Mouse (Mus musculus) MEL-GATA-1-ER (cell line): Measurements from ENCODE around the gene Mybph.

ENCODE experiments used
- DNase-seq: peaks from one replicate; pipeline ENCODE4 v3.0.0-alpha.2; 2012; ENCODE audit warnings: low read depth; ENCODE audit errors: extremely low read depth

Gene Mybph

DNA sequence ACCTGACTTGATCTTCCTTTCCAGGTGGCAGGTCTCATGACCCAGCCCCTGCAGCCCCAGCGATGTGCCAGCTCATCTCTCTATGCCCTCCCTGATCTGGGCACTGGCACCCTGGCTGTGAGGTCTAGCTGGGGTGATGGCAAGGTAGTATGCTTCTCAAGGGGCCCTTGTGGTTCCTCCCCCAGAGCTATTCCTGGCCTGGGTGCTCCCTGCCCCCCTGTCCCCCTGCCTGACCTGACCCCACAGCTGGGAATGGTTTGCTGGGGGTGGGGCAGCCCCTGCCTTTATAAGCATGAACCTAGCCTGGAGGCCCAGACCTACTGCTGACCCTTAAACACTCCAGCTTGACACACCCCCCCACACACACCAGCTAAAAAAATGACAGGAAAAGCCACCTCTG lies at the start of gene Mybph:
Gene Mybph (plus strand): TSS at position 323 of the 400 bp plus-strand sequence.
- DNase-seq, result no peak

- DNase-seq, result no peak
These were observed 47.2 kb upstream of the Mybph start for GRCm38 (mm10) chr1:134146066-134146465.

- DNase-seq, result no peak
These were observed 43.2 kb upstream of the Mybph start for GRCm38 (mm10) chr1:134150076-134150475.

DNA sequence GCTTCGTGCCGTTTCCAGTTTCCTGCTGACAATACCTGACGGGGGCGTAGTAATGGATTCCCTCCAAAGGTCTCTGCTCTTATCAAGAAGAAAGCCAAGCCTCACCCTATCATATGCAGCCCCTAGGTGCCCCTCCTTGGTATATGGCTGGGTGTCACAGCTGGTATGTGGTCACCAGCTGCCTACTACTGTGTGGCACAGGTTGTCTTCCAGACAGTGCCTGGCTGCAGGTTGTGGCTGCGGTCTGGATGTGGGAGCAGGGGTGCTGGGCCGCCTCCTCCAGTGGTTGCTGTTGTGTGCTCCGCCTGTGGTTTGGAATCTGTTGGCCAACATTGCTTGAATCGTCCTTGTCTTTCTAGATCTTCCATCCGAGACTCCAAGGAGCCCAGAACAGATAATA lies 42.5 kb upstream of the Mybph start:
- DNase-seq, result no peak

GRCm38 (mm10) chr1:134151655-134152412 lies 41.4 kb upstream of the Mybph start:
- peak; percentile 72 for DNase-seq

DNA sequence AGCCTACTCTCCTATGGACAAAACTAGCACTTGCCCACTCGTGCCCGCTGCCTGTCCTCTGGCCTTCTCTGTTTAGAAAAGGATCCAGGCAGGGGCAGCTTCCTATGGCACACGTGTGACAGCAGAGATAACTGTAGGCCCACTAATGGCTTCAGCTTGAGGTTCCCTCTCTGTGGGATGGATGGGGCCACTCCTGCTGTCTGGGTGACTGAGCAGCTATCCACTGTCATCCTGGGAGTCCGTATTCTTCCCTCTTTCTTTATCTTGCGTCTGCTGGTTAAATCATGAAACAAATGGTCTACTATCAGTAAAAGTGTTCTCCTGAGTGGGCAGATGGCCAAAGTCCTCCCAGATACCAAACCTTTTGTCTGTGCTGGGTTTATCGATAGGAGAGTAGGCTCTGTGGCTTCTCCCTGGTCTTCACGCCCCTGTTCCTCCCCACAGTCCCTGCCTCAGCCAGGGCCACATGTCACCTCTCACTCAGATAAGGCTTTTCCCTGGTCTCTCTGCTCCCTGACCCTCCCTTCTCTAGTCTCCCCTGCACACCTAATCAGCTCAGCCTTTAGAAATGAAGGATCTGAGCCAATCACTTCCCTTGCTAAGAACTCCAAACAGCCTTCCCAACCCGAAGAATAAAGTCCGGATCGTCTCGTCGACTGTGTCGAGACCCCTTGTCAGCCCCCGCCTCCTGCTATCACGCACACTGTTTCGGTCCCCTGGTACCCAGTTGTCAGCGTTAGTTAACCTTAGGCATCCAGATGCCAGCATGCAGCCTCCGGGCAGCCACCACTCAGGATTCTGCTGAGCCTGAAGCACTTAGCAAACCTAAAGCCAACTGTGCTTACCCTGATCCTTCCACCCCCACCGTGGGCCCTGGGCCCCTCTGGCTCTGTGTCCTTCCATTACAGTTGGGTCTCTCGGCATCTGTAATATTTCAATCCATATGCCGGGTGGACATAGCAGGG lies 40.3 kb upstream of the Mybph start:
- DNase-seq, result peak; percentile 46

DNA sequence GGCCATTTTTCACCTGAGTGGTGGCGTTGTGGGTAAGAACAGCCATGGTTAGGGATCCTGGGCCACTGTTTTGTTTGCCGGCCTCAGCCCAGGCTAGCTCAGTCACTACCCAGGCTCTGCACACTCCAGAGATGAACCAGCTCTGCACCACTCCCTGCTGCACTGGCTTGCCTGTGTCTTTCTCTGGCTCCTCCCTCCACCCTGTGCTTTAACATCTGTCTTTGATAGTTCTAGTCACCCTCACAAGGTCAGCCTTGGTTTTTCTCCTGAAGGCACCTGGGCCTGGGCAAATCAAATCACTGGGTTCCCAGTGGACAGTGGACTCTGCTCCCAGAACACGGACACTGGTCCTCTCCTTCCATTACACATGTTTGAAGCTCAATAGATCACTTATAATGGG lies 39.1 kb upstream of the Mybph start:
- DNase-seq, result no peak

DNA sequence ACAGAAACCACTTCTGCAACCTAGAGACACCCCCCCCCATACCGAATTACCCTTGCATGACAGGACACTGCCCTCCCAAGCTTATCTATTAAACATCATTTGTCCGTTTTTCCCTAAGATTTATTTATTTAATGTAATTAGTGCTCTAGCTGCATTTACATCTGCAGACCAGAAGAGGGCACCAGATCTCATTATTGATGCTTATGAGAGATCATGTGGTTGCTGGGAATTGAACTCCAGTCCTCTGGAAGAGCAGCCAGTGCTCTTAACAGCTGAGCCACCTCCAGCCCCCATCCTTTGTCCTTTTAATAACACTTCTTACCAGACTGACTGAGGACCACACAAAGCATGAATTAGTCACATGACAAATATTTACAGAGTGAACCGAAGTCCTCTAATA lies 38.6 kb upstream of the Mybph start:
- no peak for DNase-seq

GRCm38 (mm10) chr1:134160404-134160803 lies 32.8 kb upstream of the Mybph start:
- no peak for DNase-seq

DNA sequence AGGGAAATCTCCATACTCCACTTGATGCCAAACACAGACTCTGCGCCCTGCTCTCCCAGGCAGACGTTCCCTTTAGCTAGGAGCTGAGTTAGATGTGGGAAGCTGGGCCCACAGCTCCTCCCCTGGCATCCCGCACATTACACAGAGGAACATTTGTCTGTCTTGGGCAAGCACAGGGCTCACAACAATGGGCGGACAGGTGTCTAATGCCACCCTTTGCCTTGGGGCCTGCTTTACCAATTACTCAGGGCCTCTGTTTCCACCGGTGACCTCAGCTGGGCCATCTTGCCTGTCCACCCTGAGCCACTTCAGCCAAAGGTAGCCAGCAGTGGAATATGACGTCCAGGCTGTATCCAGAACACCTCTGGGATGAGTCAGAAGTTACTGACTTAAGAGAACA lies 31.8 kb upstream of the Mybph start:
- DNase-seq, result no peak

DNA sequence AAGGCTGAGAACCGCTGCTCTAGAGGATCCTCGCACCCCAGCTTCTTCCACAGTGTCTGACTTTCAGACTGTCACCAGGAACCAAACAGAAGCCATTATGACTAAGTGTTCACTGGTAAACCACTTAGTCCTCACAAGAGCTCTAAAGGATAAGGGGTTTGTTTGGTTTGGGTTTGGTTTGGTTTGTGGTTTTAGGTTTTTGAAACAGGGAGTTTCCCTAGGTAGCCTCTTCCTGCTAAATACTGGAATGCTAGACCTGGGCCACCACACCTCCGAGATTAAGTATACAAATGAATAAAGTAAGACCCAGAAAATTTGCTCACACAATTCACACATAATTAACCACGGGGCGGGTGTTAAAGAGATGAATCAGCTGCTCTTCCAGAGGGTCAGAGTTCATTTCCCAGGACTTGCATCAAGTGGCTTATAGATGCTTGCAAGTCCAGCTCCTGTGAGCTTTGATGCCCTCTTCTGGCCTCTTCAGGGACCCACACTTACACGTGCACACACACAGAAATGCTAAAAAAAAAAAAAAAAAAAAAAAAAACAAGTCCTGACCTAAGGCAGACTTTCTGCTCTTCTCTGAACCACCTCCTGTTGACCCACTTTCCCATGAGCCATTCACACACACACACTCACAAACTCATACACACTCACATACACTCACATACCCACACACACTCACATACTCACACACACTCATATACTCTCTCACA lies 30.6 kb upstream of the Mybph start:
- DNase-seq, result no peak

GRCm38 (mm10) chr1:134163476-134163875 lies 29.8 kb upstream of the Mybph start:
- DNase-seq, result no peak

GRCm38 (mm10) chr1:134164454-134164853 lies 28.8 kb upstream of the Mybph start:
- no peak for DNase-seq

- no peak for DNase-seq
These were observed 26.7 kb upstream of the Mybph start for GRCm38 (mm10) chr1:134166547-134166946.

DNA sequence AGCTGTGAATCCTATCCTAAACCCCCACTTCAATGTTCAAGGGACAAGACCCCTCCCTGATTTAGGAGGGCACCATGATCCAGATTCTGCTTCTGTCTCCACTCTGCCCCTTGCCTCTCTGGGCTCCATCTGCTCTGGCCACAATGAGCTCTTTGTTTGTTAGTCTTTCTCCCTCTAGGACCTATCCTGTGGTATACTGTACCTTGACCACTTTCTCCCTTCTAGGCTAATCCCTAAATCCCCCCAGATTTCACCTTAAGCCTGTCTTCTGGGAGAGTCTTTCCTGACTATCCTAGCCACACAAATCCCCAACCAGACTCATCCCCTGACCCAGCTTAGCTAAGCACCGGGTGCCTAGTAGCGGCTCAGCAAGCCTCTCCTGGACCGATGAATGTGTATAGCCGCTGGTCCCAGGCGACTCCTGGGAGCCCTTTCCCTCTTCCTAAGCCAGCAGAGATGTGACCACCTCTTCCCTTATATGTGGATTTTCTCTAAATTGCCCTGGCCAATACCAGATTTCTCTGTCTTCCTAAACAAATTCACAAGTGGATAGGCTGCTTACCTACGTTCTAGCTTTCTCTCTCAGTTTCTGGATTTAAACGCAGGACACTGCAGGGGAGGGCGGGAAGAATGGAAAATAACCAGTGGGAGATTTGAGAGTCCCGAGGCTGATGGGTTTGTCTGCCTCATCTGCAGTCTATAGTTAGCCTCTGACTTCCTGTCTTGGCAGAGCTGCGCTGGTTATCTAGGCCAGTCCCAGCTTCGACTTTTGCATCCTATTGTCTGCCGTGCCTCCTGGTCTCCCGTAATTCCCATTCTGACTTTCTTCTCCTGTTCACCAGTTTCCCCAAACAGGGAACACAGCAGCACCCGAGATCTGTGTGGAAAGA lies 25.6 kb upstream of the Mybph start:
- no peak for DNase-seq

- no peak for DNase-seq
These were observed 24.7 kb upstream of the Mybph start for GRCm38 (mm10) chr1:134168567-134168966.

DNA sequence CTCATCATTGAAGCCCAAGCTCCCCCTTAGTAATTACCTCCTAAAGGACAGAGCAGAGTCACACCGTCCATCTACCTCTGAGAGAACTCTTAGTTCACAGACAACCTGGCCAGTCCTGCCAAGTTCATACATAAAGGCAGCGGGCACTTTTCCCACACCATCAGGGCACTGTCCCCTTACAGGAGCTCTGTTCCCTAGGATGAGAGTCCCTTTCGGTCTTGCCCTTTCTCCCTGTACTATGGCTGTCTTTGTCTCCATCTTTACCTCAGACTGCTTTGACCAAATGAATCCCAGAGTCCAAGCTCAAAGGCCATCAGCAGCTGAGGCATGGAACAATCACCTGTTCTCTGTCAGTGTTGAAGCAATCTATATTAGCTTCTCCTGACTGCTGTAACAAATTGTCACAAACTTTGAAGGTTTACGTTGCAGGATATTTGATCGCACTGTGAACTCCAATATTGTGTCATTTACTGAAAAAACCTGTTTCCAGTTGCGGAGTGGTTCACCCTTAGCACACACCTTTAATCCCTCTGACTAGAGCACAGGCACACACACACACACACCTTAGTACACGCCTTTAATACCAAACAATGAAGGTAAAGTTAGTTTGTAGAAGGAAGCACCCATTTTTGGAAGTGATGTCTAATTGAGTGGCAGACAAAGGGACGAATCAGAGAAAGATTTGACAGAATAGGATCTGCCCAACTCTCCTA lies 24.1 kb upstream of the Mybph start:
- DNase-seq, result no peak

DNA sequence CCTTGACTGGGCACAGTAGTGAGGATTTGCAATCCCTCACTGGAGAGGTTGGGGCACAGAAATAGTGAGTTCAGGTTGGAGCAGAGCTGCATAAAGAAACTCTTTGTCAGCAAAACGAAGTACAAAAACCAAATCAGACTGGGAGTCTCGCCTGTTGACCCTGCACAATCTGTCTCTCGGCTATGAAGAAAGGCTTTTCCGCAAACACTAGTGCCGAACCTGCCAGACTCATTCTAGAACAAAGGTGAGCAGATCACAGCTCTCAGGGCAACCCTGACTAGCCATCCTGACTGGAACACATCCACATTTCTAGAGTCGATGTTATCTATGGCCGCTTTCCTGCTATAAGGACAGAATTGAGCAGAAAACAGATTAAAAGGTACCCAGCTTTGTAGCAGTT lies 20.2 kb upstream of the Mybph start:
- DNase-seq, result no peak

- DNase-seq, result no peak
These were observed 15.3 kb upstream of the Mybph start for GRCm38 (mm10) chr1:134177976-134178375.

DNA sequence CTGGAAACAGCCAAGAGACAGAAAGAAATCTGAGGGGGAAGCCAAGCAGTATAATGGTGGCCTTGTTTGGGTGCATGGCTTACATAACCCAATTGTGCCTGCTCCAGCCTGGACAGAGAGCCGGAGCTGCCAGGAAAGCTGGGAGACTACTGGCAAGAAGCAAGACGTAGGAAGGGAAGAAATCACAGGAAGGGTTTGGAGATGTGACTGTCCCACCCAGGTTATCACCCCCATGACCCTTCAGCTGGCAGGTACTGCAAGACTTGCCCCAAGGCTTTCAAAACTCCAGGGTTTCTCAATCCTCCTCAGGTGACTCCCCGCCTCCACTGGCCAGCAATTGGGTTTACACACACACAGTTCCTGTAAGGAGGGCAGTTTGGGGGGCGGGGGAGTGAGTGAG lies 11.2 kb upstream of the Mybph start, which contains the start of gene Chil1:
Gene Chil1 (plus strand): TSS at position 152 of the 400 bp plus-strand sequence.
- no peak for DNase-seq
